Mouse (Mus musculus): ENCODE data around the gene Ggt6.

Ggt6 gene

GRCm38 (mm10) chr11:72440597-72440964 is 5.3 kb downstream of the Ggt6 start:
- peak in 1 of 2 experiments; percentile 27 for DNase-seq

- peak; percentile 99 for DNase-seq
Observed at GRCm38 (mm10) chr11:72440965-72441664, 5.8 kb downstream of the Ggt6 start, which contains the start of gene Mybbp1a. Gene Mybbp1a (plus strand): TSS chr11:72441355.

DNA sequence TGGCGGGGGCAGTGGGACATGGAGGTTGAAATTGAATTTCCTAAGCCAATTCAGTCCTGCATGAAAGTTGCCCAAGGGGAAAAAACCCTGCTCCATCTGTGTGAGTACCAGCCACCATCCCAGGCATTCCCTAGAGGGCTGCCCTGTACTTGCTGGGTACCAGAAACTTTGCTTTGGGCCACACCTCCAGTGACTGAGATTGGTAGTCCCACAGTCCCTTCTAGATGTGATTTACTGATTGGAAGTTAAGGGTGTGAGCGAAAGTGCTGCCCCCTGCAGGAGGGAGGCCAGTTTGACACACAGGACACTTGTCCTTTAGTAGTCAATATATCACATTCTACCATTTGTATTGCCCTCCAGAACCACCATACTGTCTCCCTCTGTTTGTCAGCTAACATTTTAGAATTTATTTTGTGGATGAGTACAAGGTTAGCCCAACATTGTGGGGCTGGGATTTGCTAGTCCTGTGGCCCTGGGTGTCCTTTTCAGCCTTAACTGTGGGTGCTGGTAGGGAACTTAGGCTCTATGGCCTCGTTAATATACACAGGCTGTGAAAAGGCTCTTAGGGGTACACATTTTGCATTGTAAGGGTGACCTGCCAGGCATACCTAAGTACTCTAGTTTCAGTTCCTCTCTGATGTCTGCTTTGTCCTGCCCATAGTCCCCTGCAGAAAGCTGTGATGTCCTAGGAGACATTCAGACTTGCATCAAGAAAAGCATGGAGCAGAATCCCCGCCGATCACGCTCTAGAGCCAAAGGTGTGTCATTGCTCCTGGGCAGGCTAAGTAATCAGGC is 11.2 kb downstream of the Ggt6 start:
- DNase-seq: peak; percentile 38 to 40

DNA sequence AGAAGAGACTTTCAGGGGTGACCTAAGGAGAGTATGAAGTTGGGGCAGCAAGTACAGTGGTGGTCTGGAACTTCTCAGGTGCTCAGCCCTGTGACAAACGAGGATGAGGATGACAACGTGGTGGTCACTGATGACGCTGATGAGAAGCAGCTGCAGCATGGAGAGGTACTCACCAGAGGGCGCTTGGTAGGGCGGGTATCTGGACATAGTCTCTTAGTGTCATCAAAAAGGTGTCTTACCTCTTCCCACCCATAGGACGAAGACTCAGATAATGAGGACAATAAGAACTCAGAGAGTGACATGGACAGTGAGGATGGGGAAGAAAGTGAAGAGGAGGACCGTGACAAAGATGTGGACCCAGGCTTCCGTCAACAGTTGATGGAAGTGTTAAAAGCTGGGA is 12.1 kb downstream of the Ggt6 start:
- DNase-seq: no peak

- DNase-seq: no peak
Observed at GRCm38 (mm10) chr11:72452140-72452665, 16.9 kb downstream of the Ggt6 start.

GRCm38 (mm10) chr11:72453105-72453953 is 18.0 kb downstream of the Ggt6 start:
- DNase-seq: no peak

- peak in 1 of 2 experiments; percentile 22 for DNase-seq
Observed at GRCm38 (mm10) chr11:72455694-72456093, 20.4 kb downstream of the Ggt6 start.

GRCm38 (mm10) chr11:72457995-72458496 is 22.7 kb downstream of the Ggt6 start:
- DNase-seq: no peak

DNA sequence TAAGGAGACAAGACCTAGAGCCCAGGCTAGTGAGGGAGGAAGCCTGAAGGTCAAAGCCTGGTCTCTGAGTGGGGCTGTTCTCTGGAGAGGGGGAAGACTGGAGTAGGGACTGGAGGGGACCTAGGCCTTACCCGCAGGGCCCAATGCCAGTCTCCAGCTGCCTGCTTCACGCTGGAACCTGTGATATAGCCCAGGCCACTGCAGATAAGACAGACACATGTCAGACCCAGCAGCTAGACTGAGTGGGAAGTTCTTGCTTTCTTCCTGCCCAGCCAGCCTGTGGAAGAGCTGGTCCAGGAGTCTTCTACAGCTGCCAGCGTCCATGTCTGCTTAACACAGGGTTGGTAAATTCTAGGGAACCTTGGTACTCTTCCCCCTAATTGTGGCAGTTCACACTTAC is 23.2 kb downstream of the Ggt6 start:
- DNase-seq: no peak

DNA sequence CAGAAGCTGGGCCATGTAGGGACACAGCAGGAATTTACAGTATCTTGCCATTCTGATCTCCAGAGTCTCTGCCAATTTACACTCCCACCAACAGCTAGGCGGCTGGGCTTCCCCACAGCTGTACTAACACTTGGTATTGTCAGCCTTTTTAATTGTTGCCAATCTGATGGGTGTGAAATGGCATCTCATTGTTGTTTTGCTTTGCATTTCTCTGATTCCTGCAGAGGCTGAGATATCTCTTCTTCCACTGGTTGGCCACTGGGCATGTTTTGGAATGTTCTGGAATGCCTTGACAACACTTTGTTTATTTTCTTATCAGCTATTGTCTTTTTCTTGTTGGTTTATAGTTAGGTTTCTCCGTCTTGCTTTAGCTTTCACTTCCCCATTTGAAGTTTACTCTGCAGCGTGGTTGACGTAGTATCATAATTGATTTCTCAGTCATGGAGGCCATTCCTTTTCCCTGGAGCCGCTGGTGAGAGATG is 26.2 kb downstream of the Ggt6 start:
- DNase-seq: no peak

- DNase-seq: no peak
Observed at GRCm38 (mm10) chr11:72464821-72465220, 29.5 kb downstream of the Ggt6 start.

- DNase-seq: no peak
Observed at GRCm38 (mm10) chr11:72465978-72466693, 30.8 kb downstream of the Ggt6 start.

- DNase-seq: no peak
Observed at GRCm38 (mm10) chr11:72466694-72467507, 31.6 kb downstream of the Ggt6 start.

DNA sequence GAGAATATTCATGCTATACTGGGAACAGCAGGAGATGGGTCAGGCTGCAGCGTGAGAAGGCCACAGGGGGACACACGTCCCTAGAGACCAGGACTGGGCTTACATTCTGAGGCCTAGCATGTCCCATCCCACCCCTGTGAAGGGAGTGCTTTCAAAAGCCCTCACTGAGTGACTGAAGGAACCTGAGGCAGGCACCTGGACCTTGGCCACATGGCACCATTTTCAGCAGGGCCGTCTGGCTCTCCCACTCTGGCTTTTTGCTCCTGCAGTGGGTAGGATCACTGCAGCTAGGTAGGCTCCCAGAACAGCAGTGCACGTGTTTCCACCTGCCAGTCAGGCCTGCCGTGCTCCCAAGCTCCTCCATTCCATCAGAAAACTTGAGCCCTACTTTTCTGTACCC is 33.2 kb downstream of the Ggt6 start:
- DNase-seq: no peak

- no peak for DNase-seq
Observed at GRCm38 (mm10) chr11:72469217-72469616, 33.9 kb downstream of the Ggt6 start.

GRCm38 (mm10) chr11:72470004-72470403 is 34.7 kb downstream of the Ggt6 start:
- DNase-seq: no peak

DNA sequence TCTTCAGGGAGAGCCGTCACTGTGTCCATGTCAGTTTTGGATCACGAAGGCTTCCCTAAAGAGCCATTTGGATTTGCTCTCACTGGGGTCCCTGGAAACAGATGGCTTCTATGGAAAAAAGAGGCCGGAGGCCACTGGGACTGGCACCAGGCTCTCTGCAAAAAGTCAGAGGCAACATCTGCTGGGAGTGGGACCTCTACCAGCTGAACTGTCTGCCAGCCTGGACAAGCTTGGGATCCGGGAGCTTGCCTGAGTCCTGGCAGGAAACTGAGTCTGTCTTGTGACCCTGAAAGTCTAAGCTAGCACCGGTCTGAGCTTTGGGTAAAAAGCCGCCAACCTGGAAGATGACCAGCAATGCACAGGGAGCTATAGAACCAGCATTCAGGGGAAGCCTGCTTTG is 36.1 kb downstream of the Ggt6 start:
- DNase-seq: no peak

GRCm38 (mm10) chr11:72473540-72473939 is 38.2 kb downstream of the Ggt6 start:
- DNase-seq: no peak

GRCm38 (mm10) chr11:72474926-72475325 is 39.6 kb downstream of the Ggt6 start:
- DNase-seq: no peak

- DNase-seq: no peak
Observed at GRCm38 (mm10) chr11:72475408-72475807, 40.1 kb downstream of the Ggt6 start.

DNA sequence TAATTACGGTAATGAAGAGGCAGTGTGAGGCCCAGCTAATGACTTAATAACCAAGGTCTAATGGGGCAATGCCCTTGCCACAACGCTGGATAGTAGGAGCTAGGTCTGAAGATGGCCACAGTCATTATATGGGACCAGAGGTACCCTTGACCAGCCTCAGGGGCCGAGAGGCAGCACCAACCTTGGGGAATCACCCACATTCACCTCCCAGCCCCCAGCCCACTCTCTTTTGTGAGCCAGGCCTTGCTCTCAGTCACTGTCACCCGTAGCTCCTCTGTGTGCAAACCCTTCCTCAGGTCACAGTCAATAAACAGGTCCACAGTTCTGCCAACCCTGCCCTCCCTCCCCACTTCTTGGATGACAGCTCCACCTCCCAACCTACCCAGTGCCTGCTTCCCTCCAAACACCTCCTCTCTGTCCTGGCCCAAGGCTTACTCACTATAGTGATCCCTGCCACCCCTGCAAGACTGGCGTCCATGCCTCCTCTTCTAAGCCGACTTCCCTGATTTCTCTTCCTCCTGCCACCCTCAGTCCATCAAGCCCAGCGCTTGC is 40.8 kb downstream of the Ggt6 start:
- DNase-seq: no peak

Data from cerebellum, postnatal 36 days (tissue).